Mouse (Mus musculus): ENCODE measurements around the gene Map3k7cl.

Gene Map3k7cl

GRCm38 (mm10) chr16:87635841-87636240, 82.7 kb downstream of the Map3k7cl start:
- DNase-seq (ENCODE audit: low read depth, low spot score), result no peak

DNA sequence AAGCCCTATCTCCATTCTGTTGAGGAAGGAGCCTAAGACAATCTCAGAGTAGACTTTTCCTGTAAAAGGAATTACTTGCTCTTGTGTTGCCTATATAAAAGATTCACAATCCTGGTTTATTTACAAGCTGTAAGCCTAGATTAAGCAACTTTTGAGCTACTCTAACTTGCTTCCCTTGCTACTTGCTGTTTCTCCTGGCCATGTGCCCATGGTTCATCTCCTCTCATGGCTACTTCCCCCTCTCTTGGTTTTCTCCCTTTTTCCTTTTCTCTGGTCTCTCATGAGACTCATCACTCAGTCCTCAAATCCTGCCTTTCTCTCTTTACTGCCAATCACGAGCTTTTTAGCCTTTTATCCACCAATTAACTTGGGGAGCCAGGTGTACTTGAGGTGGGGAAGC, 85.0 kb downstream of the Map3k7cl start:
- DNase-seq (ENCODE audit: low read depth, low spot score), result no peak

DNA sequence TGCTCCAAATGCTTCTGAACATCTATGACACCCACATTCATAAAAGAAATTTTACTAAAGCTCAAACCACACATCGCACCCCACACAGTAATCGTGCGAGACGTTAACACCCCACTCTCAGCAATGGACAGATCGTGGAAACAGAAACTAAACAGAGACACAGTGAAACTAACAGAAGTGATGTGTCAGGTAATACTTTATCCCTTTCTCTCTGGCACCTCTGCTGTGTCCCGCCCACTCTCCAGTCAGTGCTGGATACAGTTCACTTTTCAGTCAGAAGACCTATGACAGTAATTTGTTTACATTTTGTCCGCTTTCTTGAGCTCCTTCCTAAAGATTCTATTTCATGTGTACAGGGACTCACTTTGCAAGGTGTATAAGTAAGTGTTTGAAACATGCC, 89.1 kb downstream of the Map3k7cl start:
- no peak for DNase-seq (ENCODE audit: low read depth, low spot score)

- no peak for DNase-seq (ENCODE audit: low read depth, low spot score)
These were observed 91.1 kb downstream of the Map3k7cl start for GRCm38 (mm10) chr16:87644111-87644770.

Measured in mesoderm, embryonic 11.5 days (tissue).